Mouse (Mus musculus) midbrain, embryonic 14.5 days (tissue): ENCODE measurements at regions not wholly inside any gene's neighbourhood (a gene's known extent, or its start where the extent isn't known, plus 50 kb on each side); places are given as distances from the start of the nearest gene placed in this dataset.
"Not testable (repeated sequence)": the region's sequence is repeated elsewhere in the genome, so short reads cannot be mapped to it uniquely, and the experiment has no call there.

ENCODE experiments used
- ATAC-seq: fragments of 200-750 bp; cut with Nextera tagmentation; 2 replicates; pipeline ENCODE4 v1.8.0; 2017; ENCODE audit warnings: moderate number of reproducible peaks, moderate library complexity; ENCODE audit not compliant: low FRiP score, low TSS enrichment
- DNase-seq: peaks from one replicate; pipeline ENCODE4 v3.0.0-alpha.2; 2015
- H3K27ac ChIP-seq: fragments of 300-500 bp; sonication (generic); replicated peaks from 2 replicates; pipeline ENCODE4 v1.5.1; 2014; ENCODE audit warnings: mild to moderate bottlenecking, low read depth, low read length, moderate library complexity
- H3K27me3 ChIP-seq: fragments of 300-500 bp; sonication (generic); 2 replicates; pipeline ENCODE4 v1.6.1; 2014; ENCODE audit warnings: low read length, control low read depth, mixed read lengths; ENCODE audit not compliant: control insufficient read depth, insufficient read depth
- H3K36me3 ChIP-seq: fragments of 300-500 bp; sonication (generic); 2 replicates; pipeline ENCODE4 v1.6.1; 2014; ENCODE audit warnings: low read length, control low read depth; ENCODE audit not compliant: control insufficient read depth, insufficient read depth
- H3K4me1 ChIP-seq: fragments of 300-500 bp; sonication (generic); 2 replicates; pipeline ENCODE4 v1.6.1; 2014; ENCODE audit warnings: mild to moderate bottlenecking, antibody characterized with exemption, low read length, control low read depth; ENCODE audit not compliant: control insufficient read depth, insufficient read depth
- H3K4me2 ChIP-seq: fragments of 300-500 bp; sonication (generic); 2 replicates; pipeline ENCODE4 v1.6.1; 2014; ENCODE audit warnings: mild to moderate bottlenecking, low read length, moderate library complexity
- H3K4me3 ChIP-seq: fragments of 300-500 bp; sonication (generic); replicated peaks from 2 replicates; pipeline ENCODE4 v1.5.1; 2014; ENCODE audit warnings: low read depth, low read length
- H3K9ac ChIP-seq: fragments of 300-500 bp; sonication (generic); replicated peaks from 2 replicates; pipeline ENCODE4 v1.6.1; 2014; ENCODE audit warnings: mild to moderate bottlenecking, low read length, moderate library complexity
- H3K9me3 ChIP-seq: fragments of 300-500 bp; sonication (generic); 2 replicates; pipeline ENCODE4 v1.6.1; 2016; ENCODE audit warnings: low read length, control low read depth, mixed read lengths; ENCODE audit not compliant: control insufficient read depth
- WGBS: fragments of 180-500 bp; shearing (Covaris S2); extraction: QIAGEN DNeasy Blood & Tissue Kit; methylation state at CpG from one replicate; pipeline ENCODE4 v1.1.7; 2014; 5-methylcytosine and 5-hydroxymethylcytosine counted together

DNA sequence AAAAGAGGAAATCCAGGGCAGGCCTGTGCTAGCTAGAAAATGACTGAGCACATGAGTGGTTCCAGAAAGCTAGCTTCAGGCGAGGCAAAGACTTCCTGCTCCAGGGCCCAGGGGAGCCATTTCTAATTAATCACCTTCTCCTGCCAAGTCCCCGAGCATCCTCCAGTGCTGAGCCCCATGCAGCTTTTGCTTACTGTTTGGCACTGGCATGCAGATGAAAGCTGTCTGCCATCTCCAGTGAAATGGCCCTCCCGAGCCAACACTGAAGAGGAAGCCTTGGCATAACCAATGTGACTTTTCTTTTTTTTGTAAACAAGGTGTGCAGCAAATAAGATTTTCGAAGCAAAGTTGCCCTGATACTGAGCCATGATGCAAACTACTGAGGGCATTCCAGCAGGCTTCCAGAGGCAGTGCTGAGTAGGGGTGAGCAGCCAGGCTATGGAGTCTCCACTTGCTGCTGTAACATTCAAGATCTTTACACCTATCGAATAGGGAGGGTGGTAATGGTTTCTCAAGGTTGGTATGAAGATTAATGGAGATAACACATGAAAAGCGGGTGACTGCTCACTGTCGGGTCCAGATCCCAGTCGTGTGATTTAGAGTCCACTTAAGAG lies 125.4 kb upstream of the Immp2l start:
- H3K27ac ChIP-seq: no peak overlapping the region
- H3K9me3 ChIP-seq: no peaks in the 10 kb centered on the region
- no peaks in the 10 kb centered on the region for H3K27me3 ChIP-seq
- H3K36me3 ChIP-seq: no peaks in the 10 kb centered on the region
- H3K4me1 ChIP-seq: 0 out of 2 replicates have a peak, but pooled peaks cover 4% of the 10 kb centered on the region
- 81% methylated on average over 8 of the region's 8 CpGs for WGBS
- H3K4me2 ChIP-seq: no peak overlapping the region
- ATAC-seq (no peak), DNase-seq (peak; percentile 45)
- no peak overlapping the region for H3K4me3 ChIP-seq
- H3K9ac ChIP-seq: no peak overlapping the region

DNA sequence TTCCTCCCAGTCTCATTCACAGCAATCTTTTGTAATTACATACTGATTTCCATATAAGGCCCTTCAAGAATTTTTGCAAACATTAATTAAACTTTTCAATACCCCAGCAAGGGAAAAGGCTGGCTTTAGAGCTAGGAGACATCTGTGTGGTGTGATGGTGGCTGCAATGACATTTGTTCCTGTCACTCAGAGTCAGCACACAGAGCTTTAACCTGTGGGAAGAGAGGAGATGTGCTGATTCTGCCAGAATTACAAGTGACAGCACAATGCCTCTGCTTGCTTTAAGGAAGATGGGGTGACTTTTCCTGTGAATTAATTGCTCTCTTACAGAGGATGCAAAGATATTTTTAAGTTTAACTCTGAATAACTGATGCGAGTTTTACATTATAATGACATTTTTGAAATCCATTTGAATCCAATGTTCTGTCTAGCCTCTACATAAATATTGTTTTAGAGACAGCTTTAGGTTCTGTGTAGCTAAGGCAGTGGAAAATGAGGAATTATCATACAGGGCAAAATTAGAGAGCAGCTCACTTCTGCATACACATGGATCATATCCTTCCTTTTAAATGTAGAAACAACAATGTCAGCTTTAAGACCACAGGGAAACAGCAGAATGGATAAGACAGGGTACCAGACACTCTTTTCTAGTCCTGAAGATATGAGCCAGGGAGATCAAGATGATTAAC lies 118.1 kb upstream of the Immp2l start:
- DNase-seq (no peak), ATAC-seq (no peak)
- Histone ChIP-seq H3K9me3 (no peaks in the 10 kb centered on the region), H3K4me3 (no peak overlapping the region), H3K9ac (no peak overlapping the region), H3K4me1 (no peaks in the 10 kb centered on the region), H3K27me3 (no peaks in the 10 kb centered on the region), H3K36me3 (no peaks in the 10 kb centered on the region), H3K4me2 (no peak overlapping the region), H3K27ac (no peak overlapping the region)
- 84% methylated on average over 1 of the region's 1 CpGs for WGBS

DNA sequence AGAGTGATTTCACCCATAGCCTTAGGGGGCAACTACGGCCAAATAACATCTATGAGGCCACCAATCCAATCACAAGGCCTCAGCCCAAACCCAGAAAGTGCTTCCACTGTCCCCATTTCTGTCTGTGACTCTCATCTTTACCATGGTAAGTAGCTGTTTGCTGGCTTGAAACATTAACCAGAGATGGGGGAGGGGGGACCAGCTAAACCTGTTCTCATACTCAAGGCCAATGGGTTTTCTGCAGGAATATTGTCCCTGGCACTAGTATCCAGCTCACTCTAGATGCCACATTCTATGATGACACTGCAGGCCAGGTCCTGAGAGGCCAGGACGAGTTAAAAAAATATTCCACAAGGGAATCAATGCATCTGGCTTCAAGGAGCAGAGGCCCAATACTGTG lies 117.1 kb upstream of the Immp2l start:
- DNase-seq (no peak), ATAC-seq (no peak)
- Histone ChIP-seq H3K4me3 (no peak overlapping the region), H3K36me3 (no peaks in the 10 kb centered on the region), H3K4me2 (no peak overlapping the region), H3K9me3 (no peaks in the 10 kb centered on the region), H3K4me1 (no peaks in the 10 kb centered on the region), H3K27me3 (no peaks in the 10 kb centered on the region), H3K27ac (no peak overlapping the region), H3K9ac (no peak overlapping the region)
- 85% methylated on average over 2 of the region's 2 CpGs for WGBS

DNA sequence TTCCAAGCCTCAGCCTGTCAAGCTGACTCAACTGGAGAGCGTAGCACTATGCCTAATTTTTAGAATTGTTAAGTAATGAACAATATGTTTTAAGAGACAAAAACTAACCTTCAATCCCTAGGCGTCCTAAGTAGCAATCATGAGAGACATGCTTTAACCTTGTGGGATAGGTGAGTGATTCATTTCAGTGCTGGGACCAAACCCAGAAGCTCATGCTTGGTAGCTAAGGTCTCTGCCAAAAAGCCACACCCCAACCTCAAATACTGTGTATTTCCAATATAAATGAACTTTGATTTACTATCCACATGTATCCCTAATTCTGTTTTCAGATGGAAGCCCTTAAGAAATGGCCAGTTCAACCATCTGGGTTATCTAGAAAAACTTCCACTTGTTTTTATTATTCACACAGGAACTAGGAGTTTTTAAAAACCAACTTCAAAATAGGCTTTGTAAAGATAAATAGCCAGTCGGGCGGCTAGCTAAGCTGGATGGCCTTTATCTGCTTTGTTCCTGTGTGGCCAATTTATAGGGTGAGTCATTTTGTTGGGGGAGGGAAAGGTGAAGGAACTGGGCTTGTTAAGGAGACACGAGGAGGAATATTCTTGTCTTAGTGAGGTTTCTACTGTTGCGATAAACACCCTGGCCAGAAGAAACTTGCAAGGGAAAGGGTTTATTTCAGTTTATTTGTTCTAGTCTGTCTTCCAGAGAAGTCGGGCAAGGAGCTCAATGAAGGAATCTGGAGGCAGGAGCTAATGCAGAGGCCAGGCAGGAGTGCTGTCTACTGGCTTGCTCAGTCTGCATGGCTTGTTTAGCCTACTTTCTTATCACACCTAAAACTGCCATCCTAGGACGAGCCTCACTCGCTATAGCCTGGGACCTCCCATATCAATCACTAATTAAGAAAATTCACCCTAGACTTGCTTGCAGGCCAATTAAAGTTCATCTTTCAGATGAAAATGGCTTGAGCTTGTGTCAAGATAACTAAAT lies 114.8 kb upstream of the Immp2l start:
- Histone ChIP-seq H3K9me3 (no peaks in the 10 kb centered on the region), H3K27ac (no peak overlapping the region), H3K36me3 (no peaks in the 10 kb centered on the region), H3K4me2 (no peak overlapping the region), H3K9ac (no peak overlapping the region), H3K4me3 (no peak overlapping the region), H3K27me3 (no peaks in the 10 kb centered on the region), H3K4me1 (no peaks in the 10 kb centered on the region)
- WGBS: 81% methylated on average over 9 of the region's 9 CpGs
- DNase-seq: no peak
- ATAC-seq: no peak

DNA sequence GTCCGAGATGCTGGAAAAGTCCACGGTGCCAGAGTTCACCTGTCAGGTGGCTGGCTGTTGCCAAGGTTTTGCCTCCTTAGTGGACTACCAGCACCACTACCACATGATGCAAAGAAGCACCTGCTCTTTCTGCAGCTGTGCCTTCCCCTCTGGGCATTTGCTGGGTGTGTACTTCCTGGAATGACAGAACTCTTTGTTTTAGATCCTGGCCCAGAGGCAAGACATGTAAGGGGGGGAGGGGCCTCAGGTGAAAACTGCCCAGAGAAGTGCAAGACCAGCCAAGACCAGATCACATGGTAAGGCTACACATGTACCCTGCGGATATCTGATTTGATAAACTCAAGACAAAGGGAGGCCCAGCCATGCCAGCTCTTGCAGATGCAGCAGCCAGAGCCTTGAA lies 106.4 kb upstream of the Immp2l start:
- 93% methylated on average over 3 of the region's 3 CpGs for WGBS
- H3K4me1 ChIP-seq: no peaks in the 10 kb centered on the region
- H3K27me3 ChIP-seq: no peaks in the 10 kb centered on the region
- H3K4me3 ChIP-seq: no peak overlapping the region
- DNase-seq (no peak), ATAC-seq (0 out of 2 replicates have a peak, but pooled peaks have one; percentile 17)
- H3K9me3 ChIP-seq: peaks cover 7% of the 10 kb centered on the region; the same call in 1 of the 2 replicates
- no peak overlapping the region for H3K4me2 ChIP-seq
- no peaks in the 10 kb centered on the region for H3K36me3 ChIP-seq
- no peak overlapping the region for H3K27ac ChIP-seq
- H3K9ac ChIP-seq: no peak overlapping the region

DNA sequence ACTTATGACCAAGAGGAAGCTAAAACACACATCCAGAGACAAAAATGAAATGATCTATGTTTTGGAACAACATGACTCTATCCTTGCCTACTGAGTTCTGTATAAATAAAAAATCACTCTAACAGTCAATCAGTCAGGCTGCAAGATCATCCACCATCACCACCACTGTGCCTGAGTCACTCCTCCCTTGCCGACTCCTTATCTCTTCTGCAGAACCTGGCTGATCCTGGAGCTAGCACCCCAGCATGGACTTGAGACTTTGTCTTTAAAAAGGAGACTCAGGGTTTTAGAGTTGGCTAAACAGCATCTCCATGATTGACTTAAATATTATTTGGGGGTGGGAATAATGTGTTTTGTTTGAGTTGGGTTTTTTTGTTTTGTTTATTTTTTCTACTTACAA lies 101.9 kb upstream of the Immp2l start:
- ATAC-seq (no peak), DNase-seq (no peak)
- Histone ChIP-seq H3K27me3 (no peaks in the 10 kb centered on the region), H3K4me3 (no peak overlapping the region), H3K4me1 (no peaks in the 10 kb centered on the region), H3K9me3 (peaks cover 14% of the 10 kb centered on the region), H3K36me3 (no peaks in the 10 kb centered on the region), H3K27ac (no peak overlapping the region), H3K9ac (no peak overlapping the region), H3K4me2 (no peak overlapping the region)
- 95% methylated on average over 1 of the region's 1 CpGs for WGBS

DNA sequence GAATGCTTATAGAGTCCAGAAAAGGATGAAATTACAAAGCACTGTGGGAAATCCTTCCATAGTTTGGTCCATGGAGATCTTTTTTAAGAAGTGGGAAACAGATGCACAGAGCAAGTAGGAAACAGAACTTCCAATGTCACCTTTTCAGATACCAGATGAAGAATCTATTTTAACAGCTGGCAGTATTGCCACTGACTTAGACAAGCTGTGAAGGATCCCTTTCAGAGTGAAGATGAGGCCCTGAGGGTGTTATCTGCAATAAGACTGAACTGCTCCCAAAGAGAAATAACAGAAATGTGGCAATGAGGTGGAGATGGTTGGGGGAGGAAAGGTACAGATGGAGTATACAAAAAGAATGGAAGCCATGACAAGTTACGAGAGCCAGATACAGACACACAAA lies 97.2 kb upstream of the Immp2l start:
- no peak overlapping the region for H3K4me2 ChIP-seq
- no peak overlapping the region for H3K4me3 ChIP-seq
- no peaks in the 10 kb centered on the region for H3K4me1 ChIP-seq
- no peak overlapping the region for H3K9ac ChIP-seq
- no peak for ATAC-seq
- H3K27ac ChIP-seq: no peak overlapping the region
- no peaks in the 10 kb centered on the region for H3K27me3 ChIP-seq
- no peaks in the 10 kb centered on the region for H3K36me3 ChIP-seq
- WGBS: 88% methylated on average over 1 of the region's 1 CpGs
- H3K9me3 ChIP-seq: peaks cover 14% of the 10 kb centered on the region
- no peak for DNase-seq

DNA sequence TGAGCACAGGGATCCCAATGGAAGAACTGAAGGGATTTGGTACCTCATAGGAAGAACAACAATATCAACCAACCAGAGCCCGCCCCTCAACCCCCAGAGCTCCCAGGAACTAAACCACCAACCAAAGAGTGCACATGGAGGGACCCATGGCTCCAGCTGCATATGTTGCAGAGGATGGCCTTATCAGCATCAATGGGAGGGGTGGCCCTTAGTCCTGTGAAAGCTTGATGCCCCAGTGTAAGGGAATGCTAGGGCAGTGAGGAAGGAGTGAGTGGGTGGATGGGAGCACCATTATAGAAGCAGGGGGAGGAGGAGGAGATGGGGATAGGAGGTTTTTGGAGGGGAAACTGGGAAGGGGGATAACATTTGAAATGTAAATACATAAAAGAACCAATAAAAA lies 94.5 kb upstream of the Immp2l start:
- not testable (repeated sequence) for H3K9ac ChIP-seq, H3K36me3 ChIP-seq, DNase-seq, H3K4me2 ChIP-seq, ATAC-seq, H3K4me3 ChIP-seq, H3K4me1 ChIP-seq, H3K27ac ChIP-seq, H3K27me3 ChIP-seq, H3K9me3 ChIP-seq
- 86% methylated on average over 1 of the region's 1 CpGs for WGBS
